Mouse (Mus musculus) CH12.LX (cell line): ENCODE results near the gene Xpnpep3. TPM values are rescaled to one million over a fixed set of nuclear protein-coding genes. Genes with fewer than 3 reads are reported as not detected.
"Not testable (repeated sequence)": the region's sequence is repeated elsewhere in the genome, so short reads cannot be mapped to it uniquely, and the experiment has no call there.

Experiments used
- DNase-seq: peaks from one replicate; pipeline ENCODE4 v3.0.0-alpha.2; 2013; ENCODE audit errors: extremely low read depth
- H3K27ac ChIP-seq: 2 replicates; pipeline ENCODE4 v1.5.1; 2012; ENCODE audit warnings: low read depth, mild to moderate bottlenecking, control low read depth, moderate library complexity; ENCODE audit not compliant: insufficient read depth
- H3K27me3 ChIP-seq: replicated peaks from 2 replicates; pipeline ENCODE3; 2012; ENCODE audit warnings: inconsistent platforms
- H3K36me3 ChIP-seq, 2 experiments: replicated peaks in 1 of 2; 2 replicates each; pipeline versions ENCODE3 to v1.6.1; 2012; ENCODE audit warnings: inconsistent platforms in 1 of 2, low read length in 1 of 2, mild to moderate bottlenecking in 1 of 2, mixed read lengths in 1 of 2, moderate library complexity in 1 of 2; ENCODE audit not compliant: control insufficient read depth in 1 of 2, insufficient read depth in 1 of 2
- H3K4me1 ChIP-seq, 2 experiments: 2 replicates each; pipeline ENCODE4 v1.6.1; 2012; ENCODE audit warnings: inconsistent platforms in 1 of 2, moderate library complexity in 1 of 2; ENCODE audit not compliant: insufficient read depth in 2 of 2, control insufficient read depth in 1 of 2
- H3K4me2 ChIP-seq: 2 replicates; pipeline ENCODE4 v1.6.1; 2012; ENCODE audit warnings: low read depth, mild to moderate bottlenecking, control low read depth; ENCODE audit not compliant: poor library complexity, insufficient read depth, severe bottlenecking
- H3K4me3 ChIP-seq, 3 experiments: fragments of 150-350 bp in 1 of 3; sonication (generic) in 1 of 3; replicated peaks in 1 of 3; 2 replicates each; pipeline versions ENCODE3 to v1.5.1; 2011 to 2012; ENCODE audit warnings: low read depth in 2 of 3, low read length in 2 of 3, mild to moderate bottlenecking in 2 of 3, moderate library complexity in 2 of 3, control low read depth in 1 of 3, improper control_type of control experiment in 1 of 3, inconsistent platforms in 1 of 3, mixed read lengths in 1 of 3; ENCODE audit not compliant: poor library complexity in 1 of 3
- H3K79me2 ChIP-seq: replicated peaks from 2 replicates; pipeline ENCODE4 v1.6.1; 2012; ENCODE audit warnings: mild to moderate bottlenecking, moderate library complexity; ENCODE audit not compliant: control insufficient read depth, poor library complexity, insufficient read depth, severe bottlenecking; ENCODE audit errors: extremely low read depth
- H3K9ac ChIP-seq: 2 replicates; pipeline ENCODE4 v1.6.1; 2012; ENCODE audit warnings: low read depth, mild to moderate bottlenecking, control low read depth, moderate library complexity; ENCODE audit not compliant: insufficient read depth
- H3K9me3 ChIP-seq: replicated peaks from 2 replicates; pipeline ENCODE3; 2012; ENCODE audit warnings: low read length, inconsistent platforms, mixed read lengths
- CHD2 ChIP-seq: IDR thresholded peaks from 2 replicates; pipeline ENCODE4 v1.6.1; 2011; ENCODE audit warnings: low read length, improper control_type of control experiment
- E2F4 ChIP-seq: IDR thresholded peaks from 2 replicates; pipeline ENCODE4 v1.6.1; 2011; ENCODE audit warnings: low read depth, low read length, improper control_type of control experiment; ENCODE audit not compliant: insufficient replicate concordance
- ELF1 ChIP-seq: IDR thresholded peaks from 2 replicates; pipeline ENCODE4 v1.6.1; 2014; ENCODE audit warnings: low read depth, mild to moderate bottlenecking, inconsistent platforms, low read length, improper control_type of control experiment
- EP300 ChIP-seq: IDR thresholded peaks from 2 replicates; pipeline ENCODE4 v1.6.1; 2011; ENCODE audit warnings: low read length, improper control_type of control experiment
- HCFC1 ChIP-seq: IDR thresholded peaks from 2 replicates; pipeline ENCODE4 v1.6.1; 2012; ENCODE audit warnings: low read depth, mild to moderate bottlenecking, inconsistent platforms, low read length, improper control_type of control experiment
- MAFK ChIP-seq: IDR thresholded peaks from 2 replicates; pipeline ENCODE4 v1.6.1; 2011; ENCODE audit warnings: low read length, improper control_type of control experiment; ENCODE audit not compliant: insufficient replicate concordance
- MAX ChIP-seq: IDR thresholded peaks from 2 replicates; pipeline ENCODE4 v1.6.1; 2011; ENCODE audit warnings: low read length, improper control_type of control experiment
- MEF2A ChIP-seq: IDR thresholded peaks from 2 replicates; pipeline ENCODE4 v1.6.1; 2014; ENCODE audit warnings: low read depth, mild to moderate bottlenecking, inconsistent platforms, low read length, improper control_type of control experiment, borderline replicate concordance
- MXI1 ChIP-seq: IDR thresholded peaks from 2 replicates; pipeline ENCODE4 v1.6.1; 2011; ENCODE audit warnings: mild to moderate bottlenecking, low read depth, low read length, improper control_type of control experiment
- MYC ChIP-seq: IDR thresholded peaks from 2 replicates; pipeline ENCODE4 v1.6.1; 2011; ENCODE audit warnings: low read depth, mild to moderate bottlenecking, improper control_type of control experiment, low read length
- POLR2A ChIP-seq: IDR thresholded peaks from 2 replicates; pipeline ENCODE4 v1.6.1; 2011; ENCODE audit warnings: low read depth, mild to moderate bottlenecking, improper control_type of control experiment, low read length
- SIN3A ChIP-seq: IDR thresholded peaks from 2 replicates; pipeline ENCODE4 v1.6.1; 2012; ENCODE audit warnings: low read length, improper control_type of control experiment, inconsistent platforms
- TBP ChIP-seq: conservative IDR thresholded peaks from 2 replicates; pipeline ENCODE4 v1.6.1; 2011; ENCODE audit warnings: low read depth, low read length, improper control_type of control experiment
- TCF12 ChIP-seq: IDR thresholded peaks from 2 replicates; pipeline ENCODE4 v1.6.1; 2014; ENCODE audit warnings: low read depth, mild to moderate bottlenecking, inconsistent platforms, low read length, improper control_type of control experiment
- UBTF ChIP-seq: IDR thresholded peaks from 2 replicates; pipeline ENCODE4 v1.6.1; 2012; ENCODE audit warnings: low read depth, mild to moderate bottlenecking, inconsistent platforms, low read length, improper control_type of control experiment, moderate library complexity
- ZNF384 ChIP-seq: IDR thresholded peaks from 2 replicates; pipeline ENCODE4 v1.6.1; 2012; ENCODE audit warnings: low read depth, low read length, improper control_type of control experiment, inconsistent platforms
- dilution Hi-C: fragments of 300-500 bp; cut with MboI; formaldehyde crosslinking; loops from 2 replicates; pipeline ENCODE4 v1.14.3; 2020; ENCODE audit warnings: low sequenced_read_pairs; ENCODE audit not compliant: extremely low pct_unique_long_range_greater_than_20kb, extremely low pct_ligation_motif_present
- in situ Hi-C: fragments of 300-500 bp; cut with MboI; formaldehyde crosslinking; loops from 3 replicates; pipeline ENCODE4 v1.14.3; 2019; ENCODE audit warnings: low sequenced_read_pairs, low pct_ligation_motif_present, low pct_unique_long_range_greater_than_20kb, mixed read lengths
- polyA plus RNA-seq: library from polyadenylated mRNA; unstranded; fragments of >175 nt; gene quantifications from 2 replicates; pipeline ENCODE4 v1.2.1, GENCODE M21; 2012; ENCODE audit warnings: low read depth; ENCODE audit not compliant: insufficient read length
- total RNA-seq, 2 experiments: library from RNA; depleted of rRNA; stranded (reverse); fragments of 300-350 nt in 1 of 2; fragments of >200 nt in 1 of 2; gene quantifications; 2 replicates each; pipeline ENCODE4 v1.2.3; 2012 to 2014

Xpnpep3 gene
- total and polyA plus RNA-seq, 3 experiments = 4.3 to 6.0 (median 5.2) TPM

DNA sequence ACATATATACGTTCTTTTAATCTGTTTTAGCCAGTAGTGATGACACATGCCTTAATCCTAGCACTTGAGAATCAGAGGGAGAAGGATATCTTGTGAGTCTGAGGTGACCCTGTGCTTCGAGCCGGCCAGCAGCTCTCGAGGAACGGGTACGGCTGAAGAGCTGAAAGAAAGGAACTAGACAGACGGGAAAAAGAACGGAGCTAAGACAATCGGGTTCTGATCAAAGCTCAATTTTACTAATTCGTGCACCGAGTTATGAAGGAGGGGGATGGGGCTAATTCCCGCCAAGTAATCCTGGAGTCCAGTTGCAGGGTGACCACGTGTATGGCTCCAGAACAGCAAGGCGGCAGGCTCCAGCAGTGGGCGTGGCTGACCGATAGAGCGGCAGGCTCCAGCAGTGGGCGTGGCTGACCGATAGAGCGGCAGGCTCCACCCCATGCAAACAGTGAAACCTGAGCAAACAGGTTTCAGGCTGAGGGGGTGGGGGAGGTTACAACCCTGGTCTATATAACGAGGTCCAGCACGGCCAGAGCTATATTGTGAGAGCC, 16.9 kb downstream of the Xpnpep3 start:
- H3K27me3 ChIP-seq, in situ Hi-C loops: not testable (repeated sequence)
- TF ChIP-seq CHD2 = 0 out of 2 replicates have a peak, but pooled peaks have one; percentile 26
- peak; percentile 87 for TF ChIP-seq MYC
- peak; percentile 79 for TF ChIP-seq MAX
- 0 out of 2 replicates have a peak, but pooled peaks have one; percentile 18 for TF ChIP-seq SIN3A
- peak; percentile 48; the same call in 1 of the 2 replicates for TF ChIP-seq POLR2A
- 0 out of 2 replicates have a peak, but pooled peaks have one; percentile 29 for TF ChIP-seq E2F4
- TF ChIP-seq MXI1 = peak; percentile 88
- TF ChIP-seq, all 38 proteins: peak for 7; not testable (repeated sequence) for 31
- H3K36me3 ChIP-seq = peaks cover 17 to 55% of the 10 kb centered on the region in 2 experiments
- H3K4me3 ChIP-seq, H3K9ac ChIP-seq, H3K79me2 ChIP-seq, H3K9me3 ChIP-seq, H3K27ac ChIP-seq, dilution Hi-C loops: not testable (repeated sequence)
- DNase-seq = peak; percentile 70
- peak overlapping the region; percentile 72 for H3K4me2 ChIP-seq
- H3K4me1 ChIP-seq = peaks cover 2 to 30% of the 10 kb centered on the region in 2 experiments; a peak in 2 of 4 replicates

DNA sequence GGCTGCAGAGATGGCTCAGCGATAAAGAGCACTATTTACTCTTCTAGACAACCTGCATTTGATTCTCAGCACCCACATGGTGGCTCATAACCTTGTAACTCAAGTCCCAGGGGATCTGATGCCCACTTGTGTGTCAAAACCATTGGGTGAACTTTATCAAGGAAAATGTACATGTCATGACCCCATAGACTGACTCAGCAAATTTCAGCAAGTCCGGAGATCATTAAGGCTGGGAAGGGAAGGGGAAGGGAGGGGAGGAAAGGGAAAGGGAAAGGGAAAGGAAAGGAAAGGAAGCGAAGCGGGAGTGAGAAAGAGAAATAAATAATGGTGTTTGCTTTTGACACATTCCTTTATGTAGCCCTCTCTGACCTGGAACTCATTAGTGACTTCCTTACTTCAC, 18.1 kb downstream of the Xpnpep3 start:
- dilution Hi-C loops (no loop called here), in situ Hi-C loops (no loop called here)
- H3K27ac ChIP-seq = no peak overlapping the region
- H3K4me1 ChIP-seq = peaks cover 2 to 26% of the 10 kb centered on the region in 2 experiments; a peak in 2 of 4 replicates
- no peak for DNase-seq
- no peaks in the 10 kb centered on the region for H3K79me2 ChIP-seq
- H3K4me2 ChIP-seq = no peak overlapping the region
- H3K4me3 ChIP-seq = no peak overlapping the region
- H3K27me3 ChIP-seq = no peaks in the 10 kb centered on the region
- H3K36me3 ChIP-seq = peaks cover 17 to 55% of the 10 kb centered on the region in 2 experiments
- TF ChIP-seq TBP = no peak
- peak; percentile 61; the same call in 1 of the 2 replicates for TF ChIP-seq MAFK
- no peak overlapping the region for H3K9ac ChIP-seq
- H3K9me3 ChIP-seq = no peaks in the 10 kb centered on the region

DNA sequence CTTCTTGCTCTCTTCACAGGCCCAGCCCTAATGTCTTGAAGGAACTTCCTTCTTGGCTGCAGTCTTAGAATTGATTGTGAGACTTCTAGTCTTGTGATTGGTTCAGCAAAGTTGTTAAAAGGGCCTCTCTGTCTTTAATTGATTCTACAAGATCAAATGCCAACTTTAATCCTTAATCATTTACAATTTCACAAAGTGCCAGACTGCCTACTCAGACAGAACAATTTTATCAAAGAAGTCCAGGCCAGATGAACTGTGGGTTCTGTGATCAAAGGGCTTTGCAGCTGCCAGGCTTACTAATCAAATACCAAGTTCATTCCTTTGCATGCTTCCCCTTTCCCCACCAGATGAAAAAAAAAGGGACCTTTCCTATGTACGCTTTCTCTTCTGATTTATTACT, 21.5 kb downstream of the Xpnpep3 start:
- H3K9me3 ChIP-seq = no peaks in the 10 kb centered on the region
- peaks cover 9 to 41% of the 10 kb centered on the region in 2 experiments for H3K36me3 ChIP-seq
- no peak for DNase-seq
- no peak overlapping the region for H3K9ac ChIP-seq
- H3K79me2 ChIP-seq = no peaks in the 10 kb centered on the region
- H3K4me1 ChIP-seq = peaks cover 2 to 20% of the 10 kb centered on the region in 2 experiments; a peak in 2 of 4 replicates
- no peak overlapping the region for H3K27ac ChIP-seq
- no peak overlapping the region for H3K4me3 ChIP-seq
- TF ChIP-seq ELF1 = no peak
- TF ChIP-seq MEF2A = no peak
- no peak for TF ChIP-seq SIN3A
- no peak for TF ChIP-seq TBP
- TF ChIP-seq UBTF = no peak
- no peak for TF ChIP-seq TCF12
- TF ChIP-seq EP300 = no peak
- TF ChIP-seq HCFC1 = no peak
- TF ChIP-seq ZNF384 = no peak
- dilution Hi-C loops = no loop called here
- in situ Hi-C loops = no loop called here
- H3K4me2 ChIP-seq = no peak overlapping the region
- H3K27me3 ChIP-seq = no peaks in the 10 kb centered on the region
